Mouse (Mus musculus) forebrain, embryonic 13.5 days (tissue): Measurements from ENCODE around the gene Omg. TPM values are rescaled to one million over a fixed set of nuclear protein-coding genes. Genes with fewer than 3 reads are reported as not detected.

Experiments
- polyA plus RNA-seq: library from polyadenylated mRNA; unstranded; fragments of >200 nt; fragmentation: Nextera tagmentation; extraction: Ambion mirVana; gene quantifications from 2 replicates; pipeline ENCODE4 v1.2.1, GENCODE M21; 2015

Omg gene
- polyA plus RNA-seq, 1 experiment from 2014 or later, result 1.1 TPM

Other genes starting within 250 kb of the Omg start
- gene Wsb1, start 249.4 kb downstream of the Omg start, polyA plus RNA-seq, result 367 and 422 TPM in 2 replicates
- not detected in 2 replicates for gene Gm9964, start 207.2 kb downstream of the Omg start, polyA plus RNA-seq
- gene Nf1, start 164.4 kb downstream of the Omg start, polyA plus RNA-seq, result 7.1 and 8.5 TPM in 2 replicates
- 0.18 TPM in 1 of 2 replicates, not detected in the other for gene Evi2b, start 19.7 kb upstream of the Omg start, polyA plus RNA-seq
- 0.75 and 0.89 TPM in 2 replicates for gene Evi2, start 26.5 kb upstream of the Omg start, polyA plus RNA-seq
- gene Evi2a, start 26.5 kb upstream of the Omg start, polyA plus RNA-seq, result 2.6 and 2.7 TPM in 2 replicates
- 16.2 and 19.2 TPM in 2 replicates for gene Rab11fip4, start 87.1 kb upstream of the Omg start, polyA plus RNA-seq